Mouse (Mus musculus): Measurements from ENCODE around the gene Spsb1. TPM values are rescaled to one million over a fixed set of nuclear protein-coding genes. Genes with fewer than 3 reads are reported as not detected.

Gene Spsb1
- polyA plus RNA-seq, 1 experiment from 2014 or later: 11.7 TPM

- Histone ChIP-seq H3K27ac (peak overlapping the region; percentile 97), H3K4me1 (peaks cover 69% of the 10 kb centered on the region), H3K9ac (0 out of 2 replicates have a peak overlapping the region, but pooled peaks have one; percentile 3), H3K9me3 (replicated peaks) (no peaks in the 10 kb centered on the region), H3K27me3 (no peaks in the 10 kb centered on the region), H3K36me3 (no peaks in the 10 kb centered on the region), H3K4me2 (peak overlapping the region; percentile 40), H3K4me3 (replicated peaks) (no peak overlapping the region)
- peak; percentile 73 for ATAC-seq (replicated peaks; ENCODE audit: low FRiP score)
- WGBS: 2% methylated on average over 13 of the region's 13 CpGs
Observed at GRCm38 (mm10) chr4:149889851-149890250, 65.0 kb downstream of the Spsb1 start.

- H3K27ac ChIP-seq: peak overlapping the region; percentile 97
- WGBS: 57% methylated on average over 20 of the region's 20 CpGs
- H3K36me3 ChIP-seq: no peaks in the 10 kb centered on the region
- H3K27me3 ChIP-seq: no peaks in the 10 kb centered on the region
- H3K9ac ChIP-seq: no peak overlapping the region
- no peak for ATAC-seq (replicated peaks; ENCODE audit: low FRiP score)
- peaks cover 60% of the 10 kb centered on the region for H3K4me1 ChIP-seq
- no peaks in the 10 kb centered on the region for H3K9me3 ChIP-seq (replicated peaks)
- 0 out of 2 replicates have a peak overlapping the region, but pooled peaks have one; percentile 40 for H3K4me2 ChIP-seq
- H3K4me3 ChIP-seq (replicated peaks): no peak overlapping the region
Observed at GRCm38 (mm10) chr4:149888736-149889470, 65.9 kb downstream of the Spsb1 start.

DNA sequence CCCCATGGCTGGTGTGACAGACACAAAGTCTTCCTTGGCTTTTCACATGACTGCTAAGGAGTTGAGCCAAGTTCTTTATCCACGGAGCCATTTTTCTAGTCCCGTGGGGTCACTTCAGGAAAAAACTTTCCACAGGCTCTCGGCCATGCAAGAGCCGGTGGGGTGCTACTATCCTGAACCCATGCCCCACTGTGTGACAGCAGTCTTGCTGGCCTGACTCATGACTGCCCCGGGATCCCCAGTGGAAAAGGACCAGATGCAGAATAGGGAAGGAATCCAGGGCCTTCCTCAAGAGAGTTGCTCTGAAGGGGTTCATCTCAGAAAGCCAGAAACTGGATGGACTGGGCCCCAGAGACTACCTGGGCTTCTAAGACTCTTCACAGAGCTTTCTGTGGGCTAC is 66.7 kb downstream of the Spsb1 start:
- Histone ChIP-seq H3K27ac (no peak overlapping the region), H3K4me2 (no peak overlapping the region), H3K36me3 (no peaks in the 10 kb centered on the region), H3K4me3 (replicated peaks) (no peak overlapping the region), H3K9me3 (replicated peaks) (no peaks in the 10 kb centered on the region), H3K4me1 (peaks cover 52% of the 10 kb centered on the region), H3K27me3 (no peaks in the 10 kb centered on the region), H3K9ac (no peak overlapping the region)
- WGBS: 89% methylated on average over 5 of the region's 5 CpGs
- no peak for ATAC-seq (replicated peaks; ENCODE audit: low FRiP score)

DNA sequence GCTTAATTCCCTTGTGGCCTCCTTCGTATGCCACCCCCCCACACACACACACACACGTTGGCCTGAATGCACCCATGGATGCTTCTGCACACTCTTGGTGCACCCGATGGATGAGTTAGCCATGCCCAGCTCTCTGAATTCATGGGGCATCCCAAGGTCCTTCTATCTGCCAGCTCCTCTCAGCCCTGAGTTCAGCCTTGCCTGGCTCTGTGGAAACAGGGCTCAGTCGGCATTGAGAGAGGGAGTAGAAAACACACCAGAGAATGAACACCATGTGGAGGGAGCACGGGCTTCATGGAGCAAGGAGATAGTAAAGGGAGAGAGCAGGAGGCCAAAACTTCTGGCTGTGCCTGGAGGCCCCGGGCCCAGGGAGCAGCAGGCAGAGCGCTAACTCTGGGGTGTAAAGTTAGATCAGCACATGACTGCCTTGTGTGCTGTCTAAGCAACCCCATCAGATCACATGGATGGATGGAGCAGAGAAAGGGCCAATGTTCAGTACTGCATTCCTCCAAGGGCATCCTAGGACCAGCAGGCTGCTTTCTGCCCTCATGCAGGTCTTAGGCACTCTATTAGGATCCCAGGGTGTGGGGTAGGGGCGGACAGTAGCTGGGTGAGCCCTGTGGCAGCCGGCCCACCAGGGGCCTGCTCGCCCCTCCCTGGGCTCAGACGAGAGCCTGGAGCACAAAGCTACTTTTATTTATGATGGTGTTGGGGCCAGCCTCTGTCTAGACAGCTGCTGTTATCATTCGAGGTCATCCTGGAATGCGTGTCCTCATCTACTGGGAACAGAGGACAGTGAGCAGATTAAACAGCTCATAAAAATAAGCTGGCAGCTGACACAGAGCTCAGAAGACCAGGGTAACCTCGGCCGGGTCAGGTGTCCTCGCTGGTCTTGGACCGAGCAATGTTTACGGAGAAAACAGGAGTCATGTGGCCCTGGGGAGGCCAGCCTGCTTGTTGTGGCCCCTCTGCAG is 68.3 kb downstream of the Spsb1 start:
- no peak overlapping the region for H3K9ac ChIP-seq
- no peaks in the 10 kb centered on the region for H3K9me3 ChIP-seq (replicated peaks)
- WGBS: 34% methylated on average over 18 of the region's 18 CpGs
- no peaks in the 10 kb centered on the region for H3K36me3 ChIP-seq
- peak overlapping the region; percentile 54 for H3K27ac ChIP-seq
- peaks cover 61% of the 10 kb centered on the region for H3K4me1 ChIP-seq
- no peaks in the 10 kb centered on the region for H3K27me3 ChIP-seq
- ATAC-seq (replicated peaks; ENCODE audit: low FRiP score): no peak; the same call in 1 of the 2 replicates
- H3K4me3 ChIP-seq (replicated peaks): no peak overlapping the region
- H3K4me2 ChIP-seq: no peak overlapping the region

DNA sequence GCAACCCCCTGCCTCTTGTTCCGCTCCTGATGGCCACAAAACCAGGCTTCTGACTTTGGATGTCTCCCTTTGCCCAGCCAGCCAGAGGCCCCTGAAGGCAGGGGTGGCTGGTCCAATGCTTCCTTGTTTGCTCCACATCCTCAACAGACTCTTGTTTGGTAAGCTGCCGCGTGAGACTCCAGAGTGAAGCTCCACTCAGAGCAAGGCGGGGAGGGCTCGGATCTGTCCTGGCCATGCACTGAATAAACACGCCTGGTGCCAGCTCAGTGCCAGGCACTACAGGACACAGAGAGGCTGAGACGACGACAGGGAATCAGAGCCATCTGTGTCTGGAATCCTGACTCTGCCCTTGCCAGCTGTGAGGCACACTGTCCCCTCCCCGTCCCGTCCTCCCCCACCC is 70.9 kb downstream of the Spsb1 start:
- no peak overlapping the region for H3K4me2 ChIP-seq
- ATAC-seq (replicated peaks; ENCODE audit: low FRiP score): no peak
- no peaks in the 10 kb centered on the region for H3K36me3 ChIP-seq
- 78% methylated on average over 10 of the region's 10 CpGs for WGBS
- no peak overlapping the region for H3K9ac ChIP-seq
- no peak overlapping the region for H3K4me3 ChIP-seq (replicated peaks)
- H3K4me1 ChIP-seq: peaks cover 35% of the 10 kb centered on the region
- 0 out of 2 replicates have a peak, but pooled peaks cover 4% of the 10 kb centered on the region for H3K27me3 ChIP-seq
- no peak overlapping the region for H3K27ac ChIP-seq
- H3K9me3 ChIP-seq (replicated peaks): no peaks in the 10 kb centered on the region

DNA sequence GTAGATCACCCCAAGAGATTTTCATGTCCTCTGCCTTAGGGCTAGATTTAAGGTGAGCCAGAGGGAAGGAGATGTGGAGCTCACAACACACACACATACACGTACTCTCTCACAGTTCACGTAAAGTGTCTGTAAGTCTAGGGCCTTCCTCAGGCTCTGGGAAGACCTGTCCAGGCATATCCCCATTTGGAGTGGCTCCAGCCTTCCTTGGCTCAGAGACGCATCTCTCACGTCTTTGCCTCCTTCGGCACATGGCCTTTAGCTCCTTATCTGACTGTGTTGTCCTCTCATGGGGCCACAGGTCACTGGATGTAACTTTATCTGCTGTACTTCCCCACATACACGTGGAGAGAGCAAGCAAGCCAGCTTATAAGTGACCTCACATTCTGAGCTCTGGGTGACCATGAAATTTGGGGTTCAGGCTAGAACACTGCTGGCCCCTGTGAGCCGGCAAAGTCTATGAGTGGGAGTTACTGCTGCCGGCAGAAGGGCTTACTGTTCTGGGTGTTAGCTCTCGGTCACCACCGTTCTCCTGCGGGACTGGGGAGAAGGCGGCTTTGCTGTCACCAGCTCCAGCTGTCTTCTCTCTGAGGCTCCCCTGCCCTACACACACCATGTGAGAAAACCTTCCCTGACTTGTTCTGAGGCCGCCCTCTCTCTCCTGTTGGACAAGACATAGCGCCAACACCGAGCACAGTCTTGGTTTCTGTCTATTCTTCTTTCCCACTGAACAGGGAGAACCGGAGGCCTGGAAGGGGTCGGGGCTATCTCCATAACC is 72.5 kb downstream of the Spsb1 start:
- Histone ChIP-seq H3K9me3 (replicated peaks) (no peaks in the 10 kb centered on the region), H3K4me2 (no peak overlapping the region), H3K27ac (peak overlapping the region; percentile 52; the same call in 1 of the 2 replicates), H3K9ac (no peak overlapping the region), H3K4me1 (peaks cover 43% of the 10 kb centered on the region), H3K27me3 (0 out of 2 replicates have a peak, but pooled peaks cover 8% of the 10 kb centered on the region), H3K36me3 (no peaks in the 10 kb centered on the region), H3K4me3 (replicated peaks) (no peak overlapping the region)
- 41% methylated on average over 17 of the region's 17 CpGs for WGBS
- ATAC-seq (replicated peaks; ENCODE audit: low FRiP score): no peak; the same call in 1 of the 2 replicates

DNA sequence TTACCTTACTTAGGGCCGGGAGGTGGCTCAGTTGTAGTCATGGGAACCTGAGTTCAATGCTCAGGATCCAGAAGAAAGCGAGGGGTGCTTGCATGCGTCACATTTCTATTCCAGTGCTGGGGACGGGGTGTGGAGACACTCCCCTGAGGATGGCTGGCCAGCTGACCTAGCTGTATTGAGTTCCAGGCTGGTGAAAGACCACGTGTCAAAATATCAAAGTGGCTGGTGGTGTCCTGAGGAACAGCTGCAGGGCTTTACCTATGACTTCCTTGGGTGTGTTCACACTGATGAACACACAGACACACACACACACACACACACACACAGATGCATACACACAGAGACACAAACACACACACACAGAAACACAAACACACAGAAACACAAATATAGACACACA is 73.9 kb downstream of the Spsb1 start:
- no peak overlapping the region for H3K4me3 ChIP-seq (replicated peaks)
- H3K27ac ChIP-seq: no peak overlapping the region
- H3K27me3 ChIP-seq: 0 out of 2 replicates have a peak, but pooled peaks cover 11% of the 10 kb centered on the region
- no peak overlapping the region for H3K9ac ChIP-seq
- 65% methylated on average over 5 of the region's 5 CpGs for WGBS
- no peaks in the 10 kb centered on the region for H3K9me3 ChIP-seq (replicated peaks)
- peaks cover 43% of the 10 kb centered on the region for H3K4me1 ChIP-seq
- ATAC-seq (replicated peaks; ENCODE audit: low FRiP score): no peak
- no peaks in the 10 kb centered on the region for H3K36me3 ChIP-seq
- no peak overlapping the region for H3K4me2 ChIP-seq

- ATAC-seq (replicated peaks; ENCODE audit: low FRiP score): no peak
- WGBS: 86% methylated on average over 11 of the region's 11 CpGs
- H3K9me3 ChIP-seq (replicated peaks): no peaks in the 10 kb centered on the region
- H3K4me3 ChIP-seq (replicated peaks): no peak overlapping the region
- 0 out of 2 replicates have a peak, but pooled peaks cover 14% of the 10 kb centered on the region for H3K27me3 ChIP-seq
- H3K9ac ChIP-seq: no peak overlapping the region
- no peak overlapping the region for H3K4me2 ChIP-seq
- no peaks in the 10 kb centered on the region for H3K36me3 ChIP-seq
- H3K27ac ChIP-seq: no peak overlapping the region
- peaks cover 49% of the 10 kb centered on the region for H3K4me1 ChIP-seq
Observed at GRCm38 (mm10) chr4:149879980-149880379, 74.9 kb downstream of the Spsb1 start.

GRCm38 (mm10) chr4:149878021-149878449 is 76.8 kb downstream of the Spsb1 start:
- Histone ChIP-seq H3K4me3 (replicated peaks) (no peak overlapping the region), H3K36me3 (no peaks in the 10 kb centered on the region), H3K9me3 (replicated peaks) (no peaks in the 10 kb centered on the region), H3K9ac (no peak overlapping the region), H3K4me2 (no peak overlapping the region), H3K27ac (0 out of 2 replicates have a peak overlapping the region, but pooled peaks have one; percentile 18), H3K27me3 (0 out of 2 replicates have a peak, but pooled peaks cover 14% of the 10 kb centered on the region), H3K4me1 (peaks cover 66% of the 10 kb centered on the region)
- 48% methylated on average over 6 of the region's 6 CpGs for WGBS
- no peak for ATAC-seq (replicated peaks; ENCODE audit: low FRiP score)

- 0 out of 2 replicates have a peak, but pooled peaks have one; percentile 12 for ATAC-seq (replicated peaks; ENCODE audit: low FRiP score)
- H3K9me3 ChIP-seq (replicated peaks): no peaks in the 10 kb centered on the region
- 0 out of 2 replicates have a peak, but pooled peaks cover 14% of the 10 kb centered on the region for H3K27me3 ChIP-seq
- no peaks in the 10 kb centered on the region for H3K36me3 ChIP-seq
- no peak overlapping the region for H3K4me3 ChIP-seq (replicated peaks)
- peaks cover 67% of the 10 kb centered on the region for H3K4me1 ChIP-seq
- no peak overlapping the region for H3K4me2 ChIP-seq
- peak overlapping the region; percentile 48 for H3K27ac ChIP-seq
- no peak overlapping the region for H3K9ac ChIP-seq
- WGBS: 35% methylated on average over 3 of the region's 3 CpGs
Observed at GRCm38 (mm10) chr4:149877202-149877601, 77.6 kb downstream of the Spsb1 start.

DNA sequence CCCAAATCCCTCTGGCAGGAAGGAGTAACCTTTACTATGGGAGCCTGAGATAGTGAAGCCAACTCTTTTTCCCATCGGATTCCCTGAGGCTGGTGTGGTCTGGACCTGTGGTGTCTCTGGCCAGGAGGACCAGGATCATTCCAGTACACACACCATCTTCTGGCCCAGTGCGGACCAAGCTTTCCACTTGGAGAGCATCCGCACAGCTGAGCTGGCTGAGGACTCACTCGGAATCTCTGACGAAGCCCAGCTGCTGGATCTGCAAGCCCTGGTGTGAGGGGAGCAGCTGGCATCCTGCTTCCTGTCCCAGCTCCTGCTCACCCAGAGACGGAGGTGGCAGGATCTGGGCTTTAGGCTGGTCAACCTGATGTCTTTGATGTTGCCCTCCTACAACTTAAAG is 78.1 kb downstream of the Spsb1 start:
- peak overlapping the region; percentile 48 for H3K27ac ChIP-seq
- no peak overlapping the region for H3K4me3 ChIP-seq (replicated peaks)
- H3K27me3 ChIP-seq: 0 out of 2 replicates have a peak, but pooled peaks cover 14% of the 10 kb centered on the region
- no peak overlapping the region for H3K9ac ChIP-seq
- peaks cover 66% of the 10 kb centered on the region for H3K4me1 ChIP-seq
- H3K4me2 ChIP-seq: no peak overlapping the region
- 43% methylated on average over 6 of the region's 6 CpGs for WGBS
- H3K9me3 ChIP-seq (replicated peaks): no peaks in the 10 kb centered on the region
- no peaks in the 10 kb centered on the region for H3K36me3 ChIP-seq
- peak; percentile 28; the same call in 1 of the 2 replicates for ATAC-seq (replicated peaks; ENCODE audit: low FRiP score)

Data from kidney, embryonic 15.5 days (tissue).